ENCODE assay signal across 8 mouse cellular contexts in the genomic region with DNA sequence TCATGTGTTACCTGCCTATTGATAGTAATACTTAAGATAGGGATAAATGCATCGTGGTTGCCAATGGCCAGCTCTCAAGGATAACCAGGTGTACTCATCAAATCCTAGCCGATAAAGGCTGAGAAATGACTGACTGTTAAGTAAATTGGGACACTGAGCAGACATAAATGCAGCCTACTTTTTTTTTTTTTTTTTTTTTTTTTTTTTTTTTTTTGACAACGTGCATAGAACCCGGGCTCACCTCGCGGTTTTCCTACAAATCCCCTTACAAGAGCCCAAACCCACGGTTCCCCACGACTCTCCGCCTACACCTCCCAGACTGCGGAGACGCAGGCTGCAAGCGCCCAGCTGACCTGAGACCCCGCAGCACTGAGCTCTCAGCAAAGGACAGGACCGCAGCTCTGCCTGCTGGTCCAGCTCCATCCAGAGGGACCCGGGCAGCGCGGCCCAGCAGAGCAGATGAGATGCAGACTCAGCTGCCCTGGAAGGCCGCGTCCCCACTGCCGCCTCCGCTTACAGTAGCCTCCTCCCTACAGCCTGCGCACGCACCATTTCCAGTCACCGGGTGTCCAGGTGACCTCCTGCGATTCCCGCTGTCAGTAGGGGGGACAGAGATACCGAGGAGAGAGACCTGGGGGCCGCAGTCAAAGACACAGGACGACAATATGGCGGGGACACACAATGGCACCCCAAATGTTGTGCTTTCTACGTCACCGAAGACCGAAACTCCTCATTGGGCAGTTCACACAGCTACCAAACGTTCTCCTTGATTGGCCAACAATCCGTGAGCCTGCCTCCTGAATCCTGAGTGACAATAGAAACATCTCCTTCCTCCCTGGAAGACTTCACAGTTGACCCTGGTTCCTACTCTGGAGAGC. TPM values are rescaled to one million over a fixed set of nuclear protein-coding genes. Genes with fewer than 3 reads are reported as not detected.
DNase-seq lines count a peak whose midpoint lies in the region; ATAC-seq and TF ChIP-seq lines count a peak whose summit lies in the region.

A gene (minus strand): TSS at position 722 of the 878 bp plus-strand sequence.

- peak; percentile 77 for DNase-seq in gastrocnemius, adult 2 months
- peak; percentile 96 for DNase-seq in hindbrain, postnatal 0 days (ENCODE audit: low spot score)
- DNase-seq in left cerebral cortex, adult 2 months (ENCODE audit: extremely low spot score in 1 of 2, low spot score in 2 of 2): peak; percentile 72 to 81
- peak; percentile 80 to 88 for DNase-seq in right cerebral cortex, adult 2 months (ENCODE audit: low spot score in 2 of 2)
- peak; percentile 65 to 70 for DNase-seq in urinary bladder, postnatal 36 days (ENCODE audit: low spot score in 2 of 2)

- no peaks in the 10 kb centered on the region for H3K27me3 ChIP-seq in hindbrain, postnatal 0 days (ENCODE audit: insufficient read depth, low read length)

- peak; percentile 98 for ATAC-seq in activated CD4-positive, CD25-positive, alpha-beta regulatory T cell, adult 4 months
- ATAC-seq in common myeloid progenitor, adult 5-6 weeks (replicated peaks; ENCODE audit: low read depth, poor library complexity, severe bottlenecking): peak; percentile 100
- ATAC-seq in hindbrain, postnatal 0 days: peak; percentile 100
- ATAC-seq in megakaryocyte, adult 5-6 weeks (ENCODE audit: poor library complexity, severe bottlenecking): peak; percentile 99

- H3K4me3 ChIP-seq in gastrocnemius, adult 2 months: peak within 1 kb of the TSS; percentile 91
- peak within 1 kb of the TSS; percentile 87 for H3K4me3 ChIP-seq in hindbrain, postnatal 0 days (ENCODE audit: low read length)
- H3K4me3 ChIP-seq in left cerebral cortex, adult 2 months: peak within 1 kb of the TSS; percentile 67

- H3K36me3 ChIP-seq in hindbrain, postnatal 0 days (ENCODE audit: insufficient read depth, low read length): no peaks in the 10 kb centered on the region

- H3K9me3 ChIP-seq in hindbrain, postnatal 0 days (ENCODE audit: low read length): no peaks in the 10 kb centered on the region

- 1% methylated on average over 35 of the region's 35 CpGs for WGBS in hindbrain, postnatal 0 days

- H3K4me1 ChIP-seq in hindbrain, postnatal 0 days (ENCODE audit: insufficient read depth, low read length): peaks cover 12% of the 10 kb centered on the region

- peak within 1 kb of the TSS; percentile 83 for H3K4me2 ChIP-seq in hindbrain, postnatal 0 days (ENCODE audit: low read depth, low read length)

- TF ChIP-seq CTCF in gastrocnemius, adult 2 months (IDR thresholded peaks at IDR 0.05): no peak
- TF ChIP-seq CTCF in hindbrain, postnatal 0 days (IDR thresholded peaks at IDR 0.05; ENCODE audit: low read depth): no peak
- no peak for TF ChIP-seq CTCF in left cerebral cortex, adult 2 months (IDR thresholded peaks at IDR 0.05)

- intact Hi-C loops in gastrocnemius, adult 2 months (cut with DNase I): loop anchor here (5.0 kb wide), 1 partner anchor 42 kb away; a partner anchor contains a TSS
- intact Hi-C loops in left cerebral cortex, adult 2 months (cut with DNase I): loop anchor here (2.0 to 5.0 kb wide), 2 partner anchors 61 to 1262 kb away; a partner anchor contains a TSS

- peak within 1 kb of the TSS; percentile 87 for H3K27ac ChIP-seq in gastrocnemius, adult 2 months
- H3K27ac ChIP-seq in hindbrain, postnatal 0 days: peak within 1 kb of the TSS; percentile 89
- H3K27ac ChIP-seq in left cerebral cortex, adult 2 months: peak within 1 kb of the TSS; percentile 96

- H3K9ac ChIP-seq in hindbrain, postnatal 0 days (replicated peaks; ENCODE audit: low read length): peak within 1 kb of the TSS; percentile 96

RNA-seq across cellular contexts. Expression of the gene that starts here (rescaled TPM):
- polyA plus RNA-seq in activated CD4-positive, CD25-positive, alpha-beta regulatory T cell, adult 4 months (2017; shearing (Covaris generic)): 1 to 10 TPM; 5.8 to 8.1 TPM
- 4.9 and 9.1 TPM in 2 replicates for total RNA-seq in common myeloid progenitor, adult 5-6 weeks (2017)
- total RNA-seq in gastrocnemius, adult 2 months (2021): 1 to 10 TPM; 5.6 to 7.4 TPM
- total RNA-seq in hindbrain, postnatal 0 days (2014; rRNA removed): 12.2 and 15.3 TPM in 2 replicates
- polyA plus RNA-seq in hindbrain, postnatal 0 days (2015; fragmentation: Nextera tagmentation; extraction: Ambion mirVana): 12.4 and 14.8 TPM in 2 replicates
- 10 to 100 TPM; 28.4 to 31.1 TPM for total RNA-seq in left cerebral cortex, adult 2 months (2021)
- total RNA-seq in megakaryocyte, adult 5-6 weeks (2015): 2.4 and 3.2 TPM in 2 replicates
- total RNA-seq in megakaryocyte, adult 5-6 weeks (2017): 2.6 and 3.3 TPM in 2 replicates

Comparison
In these comparisons a context has a peak if more than half of its experiments do, and no peak if none do; other contexts are left out.
1. Peak in every context shown above with its lines: DNase-seq, ATAC-seq, H3K4me3 ChIP-seq and H3K27ac ChIP-seq.